Mouse (Mus musculus) heart, embryonic 12.5 days (tissue): ENCODE results near the gene Pbx4. TPM values are rescaled to one million over a fixed set of nuclear protein-coding genes. Genes with fewer than 3 reads are reported as not detected.

Experiments used
- ATAC-seq: fragments of 200-750 bp; cut with Nextera tagmentation; 2 replicates; pipeline ENCODE4 v1.8.0; 2017; ENCODE audit warnings: moderate TSS enrichment, moderate library complexity; ENCODE audit not compliant: insufficient number of reproducible peaks, low FRiP score
- H3K27ac ChIP-seq: fragments of 300-500 bp; sonication (generic); 2 replicates; pipeline ENCODE4 v1.5.1; 2016; ENCODE audit warnings: mild to moderate bottlenecking, moderate library complexity; ENCODE audit not compliant: poor library complexity, severe bottlenecking
- H3K27me3 ChIP-seq: fragments of 300-500 bp; sonication (generic); replicated peaks from 2 replicates; pipeline ENCODE4 v1.6.1; 2016; ENCODE audit warnings: mild to moderate bottlenecking, moderate library complexity
- H3K36me3 ChIP-seq: fragments of 300-500 bp; sonication (generic); 2 replicates; pipeline ENCODE4 v1.6.1; 2016; ENCODE audit warnings: mild to moderate bottlenecking, moderate library complexity
- H3K4me1 ChIP-seq: fragments of 300-500 bp; sonication (generic); replicated peaks from 2 replicates; pipeline ENCODE4 v1.6.1; 2016; ENCODE audit warnings: mild to moderate bottlenecking
- H3K4me2 ChIP-seq: fragments of 300-500 bp; sonication (generic); 2 replicates; pipeline ENCODE4 v1.6.1; 2016; ENCODE audit warnings: mild to moderate bottlenecking, moderate library complexity
- H3K4me3 ChIP-seq: fragments of 300-500 bp; sonication (generic); 2 replicates; pipeline ENCODE4 v1.5.1; 2016; ENCODE audit warnings: mild to moderate bottlenecking
- H3K9ac ChIP-seq: fragments of 300-500 bp; sonication (generic); 2 replicates; pipeline ENCODE4 v1.6.1; 2016; ENCODE audit warnings: mild to moderate bottlenecking, moderate library complexity
- H3K9me3 ChIP-seq: fragments of 300-500 bp; sonication (generic); replicated peaks from 2 replicates; pipeline ENCODE4 v1.6.1; 2016; ENCODE audit warnings: mild to moderate bottlenecking, moderate library complexity
- WGBS: fragments of 180-500 bp; shearing (Covaris S2); methylation state at CpG from one replicate; pipeline ENCODE4 v1.1.7; 2016; 5-methylcytosine and 5-hydroxymethylcytosine counted together
- polyA plus RNA-seq: library from polyadenylated mRNA; unstranded; fragments of >200 nt; fragmentation: Nextera tagmentation; extraction: Ambion mirVana; gene quantifications from 2 replicates; pipeline ENCODE4 v1.2.1, GENCODE M21; 2016

Gene Pbx4
- polyA plus RNA-seq, 1 experiment from 2014 or later, result 4.7 TPM

DNA sequence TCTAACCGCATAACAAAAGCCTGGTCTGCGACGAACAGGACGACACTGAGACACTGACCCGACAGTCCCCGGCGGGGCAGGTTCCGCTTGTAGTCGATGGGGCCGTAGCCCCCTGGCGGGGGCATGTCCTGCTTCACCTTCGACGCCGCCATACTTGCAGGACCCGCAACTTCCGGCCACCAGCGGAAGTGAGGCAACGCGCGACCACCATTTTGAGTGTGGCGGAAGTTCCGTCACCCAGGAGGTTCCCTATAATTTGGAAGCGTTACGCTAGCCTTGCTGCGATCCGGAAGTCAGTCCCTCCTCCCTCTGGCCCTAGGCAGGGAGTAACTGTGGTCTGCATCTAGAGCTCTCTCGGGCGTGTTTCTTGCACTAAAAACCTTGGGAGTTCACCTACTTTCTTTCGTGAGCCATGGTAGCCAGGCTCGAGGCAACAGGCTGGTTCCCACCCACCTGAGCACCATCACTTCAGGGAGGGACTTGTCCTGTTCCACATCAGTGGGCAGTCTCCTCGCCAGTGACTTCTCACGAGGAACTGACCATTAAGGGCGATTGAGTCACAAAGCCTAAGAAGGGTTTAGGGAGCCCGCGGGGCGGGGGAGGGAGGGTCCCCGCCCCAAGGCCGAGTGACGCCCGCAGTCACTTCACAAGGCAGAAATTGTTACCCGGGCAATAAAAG, 69.3 kb downstream of the Pbx4 start:
- peak overlapping the region; percentile 84 for H3K4me3 ChIP-seq
- peaks cover 22% of the 10 kb centered on the region for H3K36me3 ChIP-seq
- H3K9ac ChIP-seq, result peak overlapping the region; percentile 84
- H3K4me1 ChIP-seq, result peaks cover 49% of the 10 kb centered on the region
- 2% methylated on average over 41 of the region's 41 CpGs for WGBS
- ATAC-seq, result peak; percentile 75
- H3K27me3 ChIP-seq, result no peaks in the 10 kb centered on the region
- H3K27ac ChIP-seq, result peak overlapping the region; percentile 93
- H3K4me2 ChIP-seq, result peak overlapping the region; percentile 90
- H3K9me3 ChIP-seq, result no peaks in the 10 kb centered on the region

DNA sequence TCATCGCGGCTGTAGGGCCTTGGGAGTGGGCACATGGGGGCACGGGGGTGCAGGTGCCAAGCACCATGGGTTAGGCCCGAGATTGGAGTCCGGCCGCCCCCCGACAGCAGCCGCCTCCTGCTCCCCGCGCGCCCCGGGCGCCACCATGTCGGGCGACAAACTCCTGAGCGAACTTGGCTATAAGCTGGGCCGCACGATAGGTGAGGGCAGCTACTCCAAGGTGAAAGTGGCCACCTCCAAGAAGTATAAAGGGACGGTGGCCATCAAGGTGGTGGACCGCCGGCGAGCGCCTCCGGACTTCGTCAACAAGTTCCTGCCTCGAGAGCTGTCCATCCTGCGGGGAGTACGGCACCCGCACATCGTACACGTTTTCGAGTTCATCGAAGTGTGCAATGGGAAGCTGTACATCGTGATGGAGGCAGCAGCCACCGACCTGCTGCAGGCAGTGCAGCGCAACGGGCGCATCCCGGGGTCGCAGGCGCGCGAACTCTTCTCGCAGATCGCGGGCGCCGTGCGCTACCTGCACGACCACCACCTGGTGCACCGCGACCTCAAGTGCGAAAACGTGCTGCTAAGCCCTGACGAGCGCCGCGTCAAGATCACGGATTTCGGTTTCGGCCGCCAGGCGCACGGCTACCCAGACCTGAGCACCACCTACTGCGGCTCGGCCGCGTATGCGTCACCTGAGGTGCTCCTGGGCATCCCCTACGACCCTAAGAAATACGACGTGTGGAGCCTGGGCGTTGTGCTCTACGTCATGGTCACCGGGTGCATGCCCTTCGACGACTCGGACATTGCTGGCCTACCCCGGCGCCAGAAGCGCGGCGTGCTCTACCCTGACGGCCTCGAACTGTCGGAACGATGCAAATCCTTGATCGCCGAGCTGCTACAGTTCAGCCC, 70.1 kb downstream of the Pbx4 start, which contains the start of the genes Tssk6, Ndufa13 and Yjefn3:
Tssk6 (plus strand) TSS at position 22 of the 900 bp plus-strand sequence.
Ndufa13 (minus strand) TSS at position 396 of the 900 bp plus-strand sequence.
Yjefn3 (minus strand) TSS at position 550 of the 900 bp plus-strand sequence.
- peaks cover 21% of the 10 kb centered on the region for H3K36me3 ChIP-seq
- peak; percentile 46 for ATAC-seq
- no peaks in the 10 kb centered on the region for H3K27me3 ChIP-seq
- H3K4me1 ChIP-seq, result peaks cover 41% of the 10 kb centered on the region
- no peaks in the 10 kb centered on the region for H3K9me3 ChIP-seq
- peak within 1 kb of the TSS; percentile 84 for H3K9ac ChIP-seq
- H3K4me2 ChIP-seq, result peak within 1 kb of the TSS; percentile 90
- WGBS, result 3% methylated on average over 89 of the region's 89 CpGs
- H3K27ac ChIP-seq, result peak within 1 kb of the TSS; percentile 93
- peak within 1 kb of the TSS; percentile 84 for H3K4me3 ChIP-seq

DNA sequence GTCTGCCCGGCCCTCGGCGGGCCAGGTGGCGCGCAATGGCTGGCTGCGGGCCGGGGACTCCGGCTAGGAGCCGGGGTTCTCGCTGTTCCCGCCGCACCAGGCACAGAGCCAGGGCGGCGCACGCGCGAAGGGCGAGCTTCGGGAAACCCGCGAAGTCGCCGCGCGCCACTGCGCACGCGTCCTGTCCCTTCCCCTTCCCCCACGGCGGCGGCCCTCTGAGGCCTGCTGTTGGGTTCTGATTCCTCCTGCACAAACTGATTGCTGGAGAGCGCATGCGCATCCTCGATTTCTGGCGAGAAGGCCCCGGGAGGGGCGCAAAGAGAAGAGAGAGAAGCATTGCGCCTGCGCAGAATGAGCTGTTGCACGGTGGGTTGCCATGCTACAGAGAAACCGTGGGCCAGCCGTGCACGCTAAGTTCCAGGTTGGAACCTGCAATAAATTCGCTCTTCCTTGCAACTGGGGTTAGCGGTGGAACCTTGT, 70.8 kb downstream of the Pbx4 start:
- peak overlapping the region; percentile 68 for H3K9ac ChIP-seq

DNA sequence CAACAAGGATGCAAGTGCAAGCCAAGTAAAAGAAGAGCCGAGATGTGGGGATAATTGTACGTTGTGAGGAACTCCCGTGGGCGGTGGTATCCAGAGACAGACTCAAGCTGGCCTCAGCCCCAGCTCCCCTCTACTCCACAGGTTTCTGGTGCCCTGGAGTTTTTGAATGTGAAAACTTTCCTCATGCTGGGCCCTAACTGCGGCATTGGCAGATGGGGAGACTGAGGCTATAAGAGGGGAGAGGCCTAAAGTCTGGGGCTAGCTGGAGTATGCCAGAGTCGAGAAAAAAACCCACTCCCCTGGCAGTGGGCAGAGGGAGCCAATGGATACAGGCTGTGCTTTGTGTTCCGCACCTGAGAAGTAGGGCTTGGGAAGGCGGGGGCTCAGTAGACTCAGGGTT, 71.8 kb downstream of the Pbx4 start:
- peaks cover 32% of the 10 kb centered on the region for H3K4me1 ChIP-seq
- no peak overlapping the region for H3K9ac ChIP-seq
- ATAC-seq, result no peak
- H3K27me3 ChIP-seq, result no peaks in the 10 kb centered on the region
- 68% methylated on average over 8 of the region's 8 CpGs for WGBS
- H3K27ac ChIP-seq, result no peak overlapping the region
- peak overlapping the region; percentile 90 for H3K4me2 ChIP-seq
- H3K9me3 ChIP-seq, result no peaks in the 10 kb centered on the region
- H3K36me3 ChIP-seq, result peaks cover 20% of the 10 kb centered on the region
- H3K4me3 ChIP-seq, result no peak overlapping the region

More for the DNA sequence above, 70.8 kb downstream of the Pbx4 start:
- ATAC-seq, result peak; percentile 91
- Histone ChIP-seq H3K27ac (peak overlapping the region; percentile 93), H3K4me3 (peak overlapping the region; percentile 84), H3K4me1 (peaks cover 34% of the 10 kb centered on the region), H3K4me2 (peak overlapping the region; percentile 90), H3K9me3 (no peaks in the 10 kb centered on the region), H3K27me3 (no peaks in the 10 kb centered on the region), H3K36me3 (peaks cover 20% of the 10 kb centered on the region)
- under 1% methylated on average over 45 of the region's 45 CpGs for WGBS

DNA sequence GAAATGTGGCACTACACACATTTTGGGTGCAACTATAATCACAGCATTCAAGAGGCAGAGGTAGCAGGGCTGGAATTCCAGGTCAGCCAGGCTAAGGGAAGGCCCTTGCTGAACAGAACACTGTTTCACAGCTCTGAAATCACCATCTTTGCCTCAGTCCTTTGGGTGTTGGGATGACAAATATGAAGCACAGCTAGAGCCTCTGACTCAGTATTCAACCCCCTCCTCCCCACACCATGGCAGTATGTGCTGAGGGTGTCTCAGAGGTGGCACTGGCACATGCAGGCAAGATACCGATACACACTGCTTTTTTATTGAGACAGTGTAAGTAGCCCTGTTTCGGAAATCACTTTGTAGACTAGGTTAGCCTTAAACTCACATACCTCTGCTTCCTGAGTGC, 74.0 kb downstream of the Pbx4 start:
- Histone ChIP-seq H3K4me3 (no peak overlapping the region), H3K36me3 (peaks cover 38% of the 10 kb centered on the region), H3K27me3 (no peaks in the 10 kb centered on the region), H3K4me2 (no peak overlapping the region), H3K4me1 (peaks cover 20% of the 10 kb centered on the region; the same call in 1 of the 2 replicates), H3K27ac (no peak overlapping the region), H3K9me3 (no peaks in the 10 kb centered on the region), H3K9ac (no peak overlapping the region)
- 94% methylated on average over 2 of the region's 2 CpGs for WGBS
- ATAC-seq, result no peak

DNA sequence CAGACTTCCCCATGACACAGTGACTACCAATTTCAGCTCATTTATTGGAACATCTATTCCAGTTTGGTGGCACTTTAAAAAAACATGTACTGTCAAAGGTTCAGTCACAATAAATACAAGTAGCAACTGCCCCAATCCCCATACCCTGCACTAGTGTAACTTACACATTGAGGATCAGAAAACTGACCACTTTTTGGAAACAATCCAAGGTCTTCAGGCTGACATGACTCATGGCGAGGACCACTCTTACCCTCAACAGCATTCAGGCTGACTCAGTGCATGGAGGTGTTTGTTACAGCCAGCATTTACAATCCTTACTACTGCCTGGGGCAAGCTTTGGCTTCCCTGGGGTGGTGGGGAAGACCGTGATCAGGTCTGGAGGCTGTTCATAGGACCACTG, 74.8 kb downstream of the Pbx4 start:
- Histone ChIP-seq H3K4me2 (no peak overlapping the region), H3K27ac (no peak overlapping the region), H3K27me3 (no peaks in the 10 kb centered on the region), H3K4me1 (peaks cover 15% of the 10 kb centered on the region; the same call in 1 of the 2 replicates), H3K9me3 (no peaks in the 10 kb centered on the region), H3K36me3 (peaks cover 46% of the 10 kb centered on the region), H3K9ac (no peak overlapping the region; the same call in 1 of the 2 replicates), H3K4me3 (no peak overlapping the region)
- WGBS, result 74% methylated on average over 2 of the region's 2 CpGs
- no peak for ATAC-seq

DNA sequence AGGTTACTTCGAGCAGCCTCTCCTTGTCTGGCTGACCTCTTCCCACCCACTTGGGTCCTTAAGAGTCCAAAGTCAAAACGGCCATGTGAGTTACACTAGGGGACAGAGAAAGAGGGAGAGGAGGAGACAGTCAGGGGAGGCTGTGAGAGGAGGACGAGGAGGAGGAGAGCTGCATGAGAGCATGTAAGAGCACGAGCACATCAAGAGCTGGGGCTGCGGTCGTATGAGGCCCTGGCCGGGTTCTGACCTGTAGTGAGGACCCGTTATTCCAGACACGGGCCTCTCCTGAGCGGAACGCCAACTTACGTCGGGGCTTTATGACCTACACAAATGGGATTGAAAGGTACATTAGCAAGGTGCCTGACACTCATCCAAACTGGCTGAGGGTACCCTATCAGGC, 79.6 kb downstream of the Pbx4 start:
- no peak for ATAC-seq
- Histone ChIP-seq H3K36me3 (peaks cover 93% of the 10 kb centered on the region), H3K27me3 (no peaks in the 10 kb centered on the region), H3K4me1 (peaks cover 29% of the 10 kb centered on the region), H3K27ac (no peak overlapping the region), H3K9ac (no peak overlapping the region), H3K4me3 (no peak overlapping the region), H3K4me2 (no peak overlapping the region), H3K9me3 (no peaks in the 10 kb centered on the region)
- WGBS, result 90% methylated on average over 13 of the region's 13 CpGs

DNA sequence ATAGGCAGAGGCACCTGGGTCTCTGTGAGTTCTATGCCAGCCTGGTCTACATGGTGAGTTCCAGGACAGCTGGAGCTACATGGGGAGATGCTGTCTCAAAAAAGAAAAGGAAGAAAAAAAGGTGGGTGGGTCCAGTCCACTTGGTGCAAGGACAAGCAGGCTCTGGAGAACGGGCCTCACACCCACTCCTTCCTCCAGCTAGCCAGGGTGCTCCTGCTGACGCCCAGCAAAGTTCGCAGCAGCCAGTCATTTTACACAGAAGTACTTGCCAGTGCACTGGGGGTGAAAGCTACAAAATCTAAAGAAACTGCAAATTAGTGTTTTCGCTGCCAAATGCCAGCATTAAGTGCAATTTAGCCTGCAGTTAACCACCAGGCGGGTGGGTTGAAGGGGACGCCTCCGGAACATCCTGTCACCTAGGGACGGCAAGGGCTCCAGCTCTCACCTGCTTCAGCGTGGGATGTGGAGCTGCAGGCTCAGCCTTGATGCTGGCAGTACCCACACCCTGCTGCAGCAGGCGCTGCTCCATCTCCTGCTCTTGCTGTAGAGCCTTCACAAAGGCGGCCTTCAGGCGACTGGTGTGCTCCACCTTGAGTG, 80.3 kb downstream of the Pbx4 start:
- ATAC-seq, result no peak
- 90% methylated on average over 12 of the region's 12 CpGs for WGBS

DNA sequence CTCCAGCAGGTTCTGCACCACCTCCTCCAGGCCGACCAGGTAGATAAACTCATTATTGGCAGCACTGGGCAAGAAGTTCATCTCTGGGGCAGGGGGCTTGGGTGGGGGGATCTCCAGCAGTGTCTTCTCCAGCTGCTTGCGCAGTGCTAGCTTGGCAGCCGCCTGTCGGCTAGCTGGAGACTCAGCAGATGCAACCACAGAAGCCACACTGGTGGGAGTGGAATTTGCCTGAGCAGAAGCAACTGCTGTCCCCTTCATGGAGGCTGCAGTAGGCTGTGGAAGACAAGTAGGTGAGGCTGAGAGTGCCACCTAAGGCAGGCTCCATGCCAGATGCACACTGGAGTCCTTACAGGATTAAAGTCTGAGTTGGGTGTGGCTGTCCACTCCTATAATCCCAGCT, 82.2 kb downstream of the Pbx4 start:
- H3K36me3 ChIP-seq, result peaks cover 85% of the 10 kb centered on the region
- peak overlapping the region; percentile 90 for H3K27ac ChIP-seq
- no peak for ATAC-seq
- H3K27me3 ChIP-seq, result no peaks in the 10 kb centered on the region
- WGBS, result 73% methylated on average over 4 of the region's 4 CpGs
- H3K4me1 ChIP-seq, result peaks cover 34% of the 10 kb centered on the region
- H3K4me2 ChIP-seq, result no peak overlapping the region
- H3K9ac ChIP-seq, result no peak overlapping the region
- H3K4me3 ChIP-seq, result no peak overlapping the region
- H3K9me3 ChIP-seq, result no peaks in the 10 kb centered on the region

More for the DNA sequence above, 80.3 kb downstream of the Pbx4 start:
- no peaks in the 10 kb centered on the region for H3K9me3 ChIP-seq
- H3K4me3 ChIP-seq, result no peak overlapping the region
- H3K27ac ChIP-seq, result no peak overlapping the region
- H3K4me1 ChIP-seq, result peaks cover 29% of the 10 kb centered on the region
- H3K4me2 ChIP-seq, result no peak overlapping the region
- no peaks in the 10 kb centered on the region for H3K27me3 ChIP-seq
- no peak overlapping the region for H3K9ac ChIP-seq
- peaks cover 99% of the 10 kb centered on the region for H3K36me3 ChIP-seq

DNA sequence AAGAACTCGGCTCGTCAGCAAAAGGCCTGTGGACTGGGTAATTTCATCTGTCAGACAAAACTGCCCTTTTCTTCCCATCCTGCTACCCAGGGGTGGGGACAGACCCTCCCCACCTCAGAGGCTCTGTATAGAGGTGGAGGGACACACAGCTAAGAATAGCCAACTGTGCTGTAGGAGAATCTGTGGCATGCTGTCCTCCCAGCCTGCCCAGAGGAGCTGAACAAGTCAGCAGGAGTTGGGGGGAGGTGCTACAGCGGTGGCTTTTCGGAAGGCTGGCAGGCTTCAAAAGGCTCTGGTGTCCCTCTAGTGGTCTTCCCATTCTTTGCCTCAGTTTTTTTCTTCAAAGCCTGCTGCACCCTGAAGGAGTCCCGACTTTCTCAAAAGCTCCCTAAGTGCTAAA, 83.5 kb downstream of the Pbx4 start:
- peak; percentile 66; the same call in 1 of the 2 replicates for ATAC-seq
- peaks cover 46% of the 10 kb centered on the region for H3K4me1 ChIP-seq
- H3K27ac ChIP-seq, result peak overlapping the region; percentile 90
- H3K9ac ChIP-seq, result 0 out of 2 replicates have a peak overlapping the region, but pooled peaks have one; percentile 13
- WGBS, result 22% methylated on average over 5 of the region's 5 CpGs
- peaks cover 72% of the 10 kb centered on the region for H3K36me3 ChIP-seq
- H3K9me3 ChIP-seq, result no peaks in the 10 kb centered on the region
- H3K27me3 ChIP-seq, result no peaks in the 10 kb centered on the region
- no peak overlapping the region for H3K4me3 ChIP-seq
- H3K4me2 ChIP-seq, result peak overlapping the region; percentile 25; the same call in 1 of the 2 replicates
